Mouse (Mus musculus) splenic B cell, adult 2 months (primary cell): Measurements from ENCODE around the gene Rab11fip4.

Source experiments
- DNase-seq: peaks from one replicate; pipeline ENCODE4 v3.0.0-alpha.2; 2011; ENCODE audit warnings: low read depth, low spot score
- H3K27me3 ChIP-seq: 2 replicates; pipeline ENCODE4 v1.6.1; 2012; ENCODE audit warnings: mild to moderate bottlenecking, low read length, moderate library complexity, mixed read lengths; ENCODE audit not compliant: control insufficient read depth, poor library complexity, insufficient read depth, severe bottlenecking
- H3K36me3 ChIP-seq: 2 replicates; pipeline ENCODE4 v1.6.1; 2012; ENCODE audit warnings: mild to moderate bottlenecking, low read length, moderate library complexity, mixed read lengths; ENCODE audit not compliant: control insufficient read depth, poor library complexity, insufficient read depth, severe bottlenecking

The Rab11fip4 gene

GRCm38 (mm10) chr11:79591591-79591975, 571 bp downstream of the Rab11fip4 start:
- DNase-seq, result no peak
- H3K36me3 ChIP-seq, result no peaks in the 10 kb centered on the region
- no peaks in the 10 kb centered on the region for H3K27me3 ChIP-seq

- H3K36me3 ChIP-seq, result no peaks in the 10 kb centered on the region
- no peak for DNase-seq
- no peaks in the 10 kb centered on the region for H3K27me3 ChIP-seq
Observed at GRCm38 (mm10) chr11:79593495-79593894, 2.5 kb downstream of the Rab11fip4 start.

- H3K36me3 ChIP-seq, result no peaks in the 10 kb centered on the region
- DNase-seq, result no peak
- no peaks in the 10 kb centered on the region for H3K27me3 ChIP-seq
Observed at GRCm38 (mm10) chr11:79610454-79610853, 19.4 kb downstream of the Rab11fip4 start.

GRCm38 (mm10) chr11:79611011-79611666, 20.1 kb downstream of the Rab11fip4 start:
- DNase-seq, result no peak
- H3K27me3 ChIP-seq, result no peaks in the 10 kb centered on the region
- no peaks in the 10 kb centered on the region for H3K36me3 ChIP-seq

GRCm38 (mm10) chr11:79612046-79612600, 21.1 kb downstream of the Rab11fip4 start:
- DNase-seq, result no peak
- H3K27me3 ChIP-seq, result no peaks in the 10 kb centered on the region
- no peaks in the 10 kb centered on the region for H3K36me3 ChIP-seq

GRCm38 (mm10) chr11:79613084-79613483, 22.1 kb downstream of the Rab11fip4 start:
- H3K27me3 ChIP-seq, result no peaks in the 10 kb centered on the region
- no peaks in the 10 kb centered on the region for H3K36me3 ChIP-seq
- DNase-seq, result no peak

GRCm38 (mm10) chr11:79613711-79614110, 22.7 kb downstream of the Rab11fip4 start:
- Histone ChIP-seq H3K36me3 (no peaks in the 10 kb centered on the region), H3K27me3 (no peaks in the 10 kb centered on the region)
- no peak for DNase-seq

- H3K36me3 ChIP-seq, result no peaks in the 10 kb centered on the region
Observed at GRCm38 (mm10) chr11:79614880-79615279, 23.9 kb downstream of the Rab11fip4 start.

GRCm38 (mm10) chr11:79615871-79616270, 24.9 kb downstream of the Rab11fip4 start:
- no peaks in the 10 kb centered on the region for H3K27me3 ChIP-seq
- H3K36me3 ChIP-seq, result no peaks in the 10 kb centered on the region
- no peak for DNase-seq

More at GRCm38 (mm10) chr11:79614880-79615279, 23.9 kb downstream of the Rab11fip4 start:
- no peaks in the 10 kb centered on the region for H3K27me3 ChIP-seq
- DNase-seq, result no peak

- Histone ChIP-seq H3K27me3 (no peaks in the 10 kb centered on the region), H3K36me3 (no peaks in the 10 kb centered on the region)
- no peak for DNase-seq
Observed at GRCm38 (mm10) chr11:79617991-79618390, 27.0 kb downstream of the Rab11fip4 start.

- H3K36me3 ChIP-seq, result no peaks in the 10 kb centered on the region
- DNase-seq, result peak; percentile 88
- no peaks in the 10 kb centered on the region for H3K27me3 ChIP-seq
Observed at GRCm38 (mm10) chr11:79623029-79623428, 32.0 kb downstream of the Rab11fip4 start.

GRCm38 (mm10) chr11:79624801-79625302, 33.8 kb downstream of the Rab11fip4 start:
- DNase-seq, result peak; percentile 76
- no peaks in the 10 kb centered on the region for H3K36me3 ChIP-seq
- no peaks in the 10 kb centered on the region for H3K27me3 ChIP-seq

- DNase-seq, result peak; percentile 62
- Histone ChIP-seq H3K27me3 (no peaks in the 10 kb centered on the region), H3K36me3 (no peaks in the 10 kb centered on the region)
Observed at GRCm38 (mm10) chr11:79628716-79629115, 37.7 kb downstream of the Rab11fip4 start.

GRCm38 (mm10) chr11:79629752-79630374, 38.9 kb downstream of the Rab11fip4 start:
- DNase-seq, result no peak
- H3K27me3 ChIP-seq, result no peaks in the 10 kb centered on the region

GRCm38 (mm10) chr11:79630521-79630920, 39.5 kb downstream of the Rab11fip4 start:
- no peaks in the 10 kb centered on the region for H3K27me3 ChIP-seq
- no peaks in the 10 kb centered on the region for H3K36me3 ChIP-seq
- no peak for DNase-seq

More at GRCm38 (mm10) chr11:79629752-79630374, 38.9 kb downstream of the Rab11fip4 start:
- no peaks in the 10 kb centered on the region for H3K36me3 ChIP-seq
